Mouse (Mus musculus) kidney, postnatal 25 days (tissue): ENCODE results near the gene Neu3.

Experiments
- DNase-seq, 2 experiments: peaks; one replicate each; pipeline ENCODE4 v3.0.0; 2021; ENCODE audit warnings: mixed read lengths in 2 of 2

The Neu3 gene

GRCm38 (mm10) chr7:99790816-99791215 lies 37.4 kb downstream of the Neu3 start:
- DNase-seq = no peak

DNA sequence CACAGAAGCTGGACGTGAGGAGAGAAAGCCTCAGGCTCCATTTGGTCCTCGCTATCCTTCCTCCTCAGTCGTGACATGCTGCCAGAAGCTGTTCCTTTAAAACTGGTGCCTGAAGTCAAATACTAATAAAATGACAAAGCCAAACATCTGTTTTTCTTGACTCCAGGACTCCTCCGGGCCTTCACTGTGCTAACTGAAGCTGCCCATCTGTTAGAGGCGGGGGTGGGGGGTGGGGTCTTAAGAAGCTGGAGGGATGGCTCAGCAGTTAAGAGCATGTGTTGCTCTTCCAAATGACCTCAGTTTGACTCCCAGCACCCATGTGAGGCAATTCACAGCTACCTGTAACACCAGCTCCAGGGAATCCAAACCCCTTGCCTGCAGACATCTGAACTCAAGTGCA lies 39.7 kb downstream of the Neu3 start:
- DNase-seq = no peak

DNA sequence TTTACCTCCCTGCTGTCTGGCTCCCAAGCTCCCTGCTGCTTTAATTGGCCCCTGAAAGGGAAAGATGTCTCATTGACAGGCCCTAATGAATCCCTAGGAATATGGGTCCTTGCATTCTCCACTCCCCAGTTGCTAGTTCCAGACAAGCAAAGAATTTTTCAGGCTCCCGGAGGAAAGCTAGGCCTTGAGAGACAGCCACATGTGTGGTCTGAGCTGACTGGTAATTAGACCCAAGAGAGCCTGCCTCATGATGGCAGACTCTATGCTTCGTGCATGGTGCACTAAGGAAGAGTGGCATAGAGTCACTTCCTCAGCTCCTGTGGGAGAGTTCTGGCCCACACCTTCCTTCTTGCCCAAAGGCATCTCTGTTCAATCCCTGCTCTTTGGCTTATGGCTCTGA lies 40.3 kb downstream of the Neu3 start:
- DNase-seq = no peak

DNA sequence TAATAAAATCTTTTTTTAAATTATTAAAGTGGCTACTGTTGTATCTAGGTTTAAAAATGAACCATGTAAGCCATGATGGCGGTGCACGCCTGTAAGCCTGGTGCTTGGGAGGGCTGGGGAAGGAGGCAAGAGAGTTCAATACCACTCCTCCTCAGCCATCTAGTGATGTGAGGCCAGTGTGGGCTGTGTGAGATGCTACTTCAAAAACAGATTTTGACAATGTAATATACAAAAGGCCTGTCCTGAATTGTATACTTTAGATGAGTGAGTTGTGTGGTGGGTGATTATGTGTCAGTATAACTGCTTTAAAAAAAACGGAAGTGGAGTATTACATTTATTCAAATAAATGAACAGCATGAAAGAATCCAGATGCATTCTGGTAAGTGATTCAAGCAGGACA lies 41.4 kb downstream of the Neu3 start:
- no peak for DNase-seq

DNA sequence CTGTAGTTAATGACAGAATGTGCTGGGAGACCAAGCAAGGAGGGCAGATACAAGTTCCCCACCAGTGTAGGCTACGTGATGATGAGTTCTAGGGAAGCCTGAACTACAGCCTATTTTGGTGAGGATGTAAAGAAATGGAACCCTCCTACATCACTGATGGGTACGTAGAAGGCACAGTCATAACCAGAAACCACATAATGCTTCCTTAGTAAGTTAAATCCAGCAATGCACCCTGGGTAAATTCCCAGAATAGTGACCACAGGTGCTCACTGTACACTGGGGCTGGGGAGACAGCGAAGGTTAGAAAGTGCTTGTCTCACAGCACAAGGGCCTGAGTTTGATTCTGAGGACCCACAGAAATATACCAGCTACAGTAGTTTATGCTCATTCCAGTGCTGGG lies 42.7 kb downstream of the Neu3 start:
- DNase-seq = no peak

DNA sequence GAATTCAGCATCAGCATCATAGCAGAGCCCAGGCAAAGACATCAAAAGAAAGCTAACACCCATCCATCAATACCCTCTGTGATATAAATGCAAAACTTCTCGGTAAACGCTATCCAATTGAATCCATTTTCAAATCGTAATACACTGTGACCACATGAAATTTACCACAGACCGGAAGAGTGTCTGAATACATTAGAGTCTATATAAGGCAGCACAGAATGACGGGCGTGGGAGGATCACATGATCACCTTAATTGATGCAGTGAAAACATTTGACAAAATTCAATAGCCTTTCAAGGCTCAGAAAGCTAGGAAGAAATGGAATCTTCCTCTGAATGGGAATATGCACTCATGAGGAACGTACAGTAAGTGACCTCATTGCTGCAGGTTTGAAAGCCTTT lies 44.8 kb downstream of the Neu3 start:
- no peak for DNase-seq

DNA sequence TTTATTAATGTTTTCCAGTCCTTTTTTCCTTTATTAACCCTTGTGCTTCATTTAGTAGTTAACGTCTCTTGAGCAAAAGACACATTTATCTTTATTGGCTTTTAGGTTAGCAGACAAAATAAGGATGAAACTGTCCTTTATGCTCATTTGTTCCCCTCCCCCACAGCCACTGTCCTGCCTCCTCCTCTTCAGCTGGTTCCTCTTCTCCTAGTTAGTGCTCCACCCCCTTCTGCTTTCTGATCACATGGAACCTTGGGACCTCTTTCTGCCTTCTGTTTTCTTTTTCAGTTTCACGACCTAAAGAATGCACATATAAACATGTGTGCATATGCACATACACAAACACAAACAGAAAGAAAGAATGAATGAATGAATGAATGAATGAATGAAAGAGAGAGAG lies 46.3 kb downstream of the Neu3 start:
- no peak for DNase-seq

DNA sequence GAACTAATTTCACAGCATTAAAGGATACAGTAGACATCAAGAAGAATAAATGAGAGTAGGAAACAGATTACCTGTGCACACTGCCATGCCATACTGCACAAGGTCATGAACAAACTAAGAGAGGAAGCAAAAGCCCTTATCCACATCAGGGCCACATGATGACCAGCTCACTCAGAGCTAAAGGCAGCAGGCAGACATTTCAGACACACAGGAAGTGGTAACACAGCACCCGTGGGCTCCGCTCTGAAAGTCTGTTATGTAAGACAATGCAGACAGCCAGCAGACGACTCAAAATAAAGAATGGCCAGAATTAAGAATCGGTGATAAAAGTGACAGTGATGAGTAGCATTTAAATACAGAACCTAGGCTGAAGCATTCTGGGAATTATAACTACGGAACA lies 46.8 kb downstream of the Neu3 start:
- no peak for DNase-seq

DNA sequence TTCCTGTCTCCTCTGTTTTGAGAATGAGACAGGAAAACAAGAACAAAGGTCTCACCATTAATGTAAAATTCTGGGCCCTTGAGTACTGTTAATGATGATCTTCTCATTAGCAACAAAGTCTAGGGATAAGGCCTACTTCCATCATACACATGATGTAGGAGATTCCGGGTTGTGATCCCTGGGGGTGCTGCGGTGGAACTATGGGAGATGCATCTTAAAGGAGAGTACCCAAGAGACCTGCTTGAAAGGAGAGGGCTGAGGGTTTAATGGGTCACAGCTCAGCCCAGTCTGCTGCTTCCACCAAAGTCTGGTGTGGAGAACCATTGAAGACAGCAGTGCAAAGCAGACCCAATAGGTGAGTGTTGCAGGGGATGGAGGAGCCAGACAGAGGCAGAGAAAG lies 65.0 kb downstream of the Neu3 start, which contains the start of gene Olfr521:
Gene Olfr521, plus strand, starts transcription at position 301 of the 400 bp plus-strand sequence.
- no peak for DNase-seq
